Mouse (Mus musculus): Measurements from ENCODE around the gene Hdac7.
"Not testable (repeated sequence)": the region's sequence is repeated elsewhere in the genome, so short reads cannot be mapped to it uniquely, and the experiment has no call there.

Hdac7 gene

GRCm38 (mm10) chr15:97844037-97845034 lies at the start of gene Hdac7:
Gene Hdac7, minus strand, starts transcription at chr15:97844502.
- DNase-seq (ENCODE audit: low spot score in 2 of 2): no peak

DNA sequence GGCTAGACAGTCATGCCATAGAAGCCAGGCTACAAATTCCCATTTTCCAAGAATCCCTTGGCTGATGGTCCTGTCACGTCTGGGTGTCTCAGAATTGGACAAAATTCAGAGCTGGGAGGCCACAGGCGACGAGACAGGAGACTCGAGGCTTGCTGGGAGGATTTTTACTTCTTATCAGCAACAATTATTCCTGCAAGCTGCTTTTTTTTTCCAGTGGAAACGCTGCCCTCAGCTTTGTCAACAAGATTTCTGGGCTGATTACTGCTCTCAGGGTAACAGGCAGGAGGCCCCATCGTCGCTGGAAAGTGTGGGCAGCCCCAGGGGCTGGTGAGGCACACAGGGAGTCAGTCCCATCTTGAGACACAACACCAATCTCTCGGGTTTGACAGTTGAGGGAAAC lies 48.2 kb upstream of the Hdac7 start:
- DNase-seq (ENCODE audit: low spot score in 2 of 2): no peak

DNA sequence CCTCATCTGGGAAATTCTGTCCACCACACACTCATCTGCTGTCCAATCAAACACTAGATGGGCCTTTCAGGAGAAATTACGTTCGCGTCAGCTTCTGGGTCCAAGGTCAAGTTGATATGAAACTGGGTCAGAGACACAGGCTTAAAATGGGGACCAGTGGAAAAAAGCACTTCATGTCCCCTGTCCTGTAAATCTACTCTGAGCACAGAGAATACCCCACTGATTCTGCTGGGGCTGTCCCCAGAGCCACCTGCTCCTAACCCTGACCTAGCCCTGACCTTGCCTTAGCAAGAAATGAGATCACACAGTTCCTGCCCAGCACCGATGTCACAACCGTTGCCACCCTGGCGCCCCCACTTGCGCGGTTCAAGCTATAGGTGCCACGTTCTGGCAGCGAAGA lies 46.1 kb upstream of the Hdac7 start:
- no peak for DNase-seq (ENCODE audit: low spot score in 2 of 2)

- DNase-seq (ENCODE audit: low spot score in 2 of 2): no peak
Observed at GRCm38 (mm10) chr15:97890017-97890416, 45.7 kb upstream of the Hdac7 start.

DNA sequence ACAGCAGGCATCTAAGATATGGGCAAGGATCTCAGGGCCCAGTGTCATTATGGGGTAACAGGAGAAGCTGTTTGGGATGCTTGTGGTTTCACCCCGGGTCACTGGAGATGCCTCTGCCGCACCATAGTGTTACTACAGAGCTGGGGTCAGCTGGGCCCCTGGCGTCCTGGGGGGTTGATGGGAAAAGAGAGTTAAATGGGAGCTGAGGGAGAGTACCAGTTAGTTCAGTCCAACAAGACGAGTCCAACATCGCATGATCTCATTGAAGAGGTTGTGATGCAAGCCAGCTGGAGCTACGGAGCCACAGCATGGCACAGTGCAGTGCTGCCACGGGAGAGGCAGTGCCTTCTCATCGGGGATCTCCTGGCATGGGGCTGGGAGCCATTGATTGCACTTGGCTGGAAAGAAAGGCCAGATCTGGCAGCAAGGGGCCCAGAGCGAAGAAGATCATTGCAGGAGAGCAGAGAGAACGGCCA lies 43.3 kb upstream of the Hdac7 start:
- DNase-seq (ENCODE audit: low spot score in 2 of 2): no peak

GRCm38 (mm10) chr15:97881423-97881822 lies 37.1 kb upstream of the Hdac7 start:
- no peak for DNase-seq (ENCODE audit: low spot score in 2 of 2)

- no peak for DNase-seq (ENCODE audit: low spot score in 2 of 2)
Observed at GRCm38 (mm10) chr15:97880441-97880840, 36.1 kb upstream of the Hdac7 start.

DNA sequence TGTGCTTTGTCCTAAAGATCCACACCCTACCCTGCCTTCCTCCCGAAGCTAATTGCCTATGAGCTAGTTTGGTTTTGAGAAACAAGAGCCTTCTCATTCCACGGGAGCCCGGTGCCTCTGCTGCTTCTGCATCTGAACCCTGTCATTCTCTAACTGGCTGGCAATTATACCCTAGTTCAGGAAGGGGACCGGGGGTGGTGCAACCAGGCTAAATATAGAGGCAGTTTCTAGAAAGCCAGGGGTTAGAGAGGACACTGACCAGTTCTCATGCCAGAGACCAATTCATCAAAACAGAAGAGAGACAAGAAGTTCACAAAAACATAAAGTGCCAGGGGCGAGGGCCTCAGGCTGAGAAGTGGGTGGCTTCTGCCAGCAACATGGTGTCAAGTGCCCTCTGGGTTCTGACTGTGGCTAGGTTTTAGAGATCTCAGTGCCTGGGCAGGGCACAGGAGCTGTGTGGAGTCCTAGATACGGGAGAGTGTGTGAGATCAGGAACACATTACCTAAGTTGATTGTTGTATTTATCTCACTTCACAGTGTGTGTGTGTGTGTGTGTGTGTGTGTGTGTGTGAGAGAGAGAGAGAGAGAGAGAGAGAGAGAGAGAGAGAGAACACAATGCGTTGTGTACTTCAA lies 34.5 kb upstream of the Hdac7 start:
- no peak for DNase-seq (ENCODE audit: low spot score in 2 of 2)

DNA sequence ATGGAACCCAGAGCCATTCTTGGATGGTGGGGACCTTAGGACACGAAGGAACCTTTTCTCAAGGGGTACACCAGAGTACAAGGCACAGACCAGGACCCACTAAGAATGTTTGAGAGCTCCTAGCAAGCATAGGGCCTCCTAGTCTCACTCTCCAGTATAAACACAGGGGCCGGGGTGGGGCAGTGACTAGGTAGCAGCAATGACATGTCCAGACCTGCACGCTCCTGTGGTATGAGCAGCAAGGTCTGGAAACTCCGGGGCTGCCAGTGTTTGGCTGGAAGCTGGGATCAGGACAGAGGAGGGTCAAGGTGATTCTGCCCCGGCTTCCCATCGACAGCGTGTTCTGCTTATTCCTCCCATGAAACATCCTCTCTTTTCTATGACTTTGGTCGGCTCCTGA lies 31.5 kb upstream of the Hdac7 start:
- DNase-seq (ENCODE audit: low spot score in 2 of 2): no peak

DNA sequence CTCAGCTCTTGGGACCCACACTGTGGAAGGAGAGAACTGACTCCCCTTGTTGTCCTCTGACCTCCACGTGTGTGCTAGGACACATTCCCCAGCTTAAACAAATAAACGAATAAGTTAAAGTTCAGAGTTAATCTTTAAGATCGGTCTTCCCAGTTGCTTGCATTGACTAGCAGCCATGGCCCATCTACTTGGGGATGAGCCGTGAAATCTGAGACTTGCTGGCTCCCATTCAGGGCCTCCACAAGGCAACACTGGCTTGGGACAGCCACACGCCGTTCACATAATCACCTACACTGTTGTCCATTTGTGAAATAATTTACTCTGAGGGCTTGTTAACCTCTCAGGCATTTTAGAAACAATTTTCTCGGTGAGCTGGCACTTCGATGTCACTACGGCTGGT lies 29.4 kb upstream of the Hdac7 start:
- no peak for DNase-seq (ENCODE audit: low spot score in 2 of 2)

- no peak for DNase-seq (ENCODE audit: low spot score in 2 of 2)
Observed at GRCm38 (mm10) chr15:97872161-97872560, 27.9 kb upstream of the Hdac7 start.

DNA sequence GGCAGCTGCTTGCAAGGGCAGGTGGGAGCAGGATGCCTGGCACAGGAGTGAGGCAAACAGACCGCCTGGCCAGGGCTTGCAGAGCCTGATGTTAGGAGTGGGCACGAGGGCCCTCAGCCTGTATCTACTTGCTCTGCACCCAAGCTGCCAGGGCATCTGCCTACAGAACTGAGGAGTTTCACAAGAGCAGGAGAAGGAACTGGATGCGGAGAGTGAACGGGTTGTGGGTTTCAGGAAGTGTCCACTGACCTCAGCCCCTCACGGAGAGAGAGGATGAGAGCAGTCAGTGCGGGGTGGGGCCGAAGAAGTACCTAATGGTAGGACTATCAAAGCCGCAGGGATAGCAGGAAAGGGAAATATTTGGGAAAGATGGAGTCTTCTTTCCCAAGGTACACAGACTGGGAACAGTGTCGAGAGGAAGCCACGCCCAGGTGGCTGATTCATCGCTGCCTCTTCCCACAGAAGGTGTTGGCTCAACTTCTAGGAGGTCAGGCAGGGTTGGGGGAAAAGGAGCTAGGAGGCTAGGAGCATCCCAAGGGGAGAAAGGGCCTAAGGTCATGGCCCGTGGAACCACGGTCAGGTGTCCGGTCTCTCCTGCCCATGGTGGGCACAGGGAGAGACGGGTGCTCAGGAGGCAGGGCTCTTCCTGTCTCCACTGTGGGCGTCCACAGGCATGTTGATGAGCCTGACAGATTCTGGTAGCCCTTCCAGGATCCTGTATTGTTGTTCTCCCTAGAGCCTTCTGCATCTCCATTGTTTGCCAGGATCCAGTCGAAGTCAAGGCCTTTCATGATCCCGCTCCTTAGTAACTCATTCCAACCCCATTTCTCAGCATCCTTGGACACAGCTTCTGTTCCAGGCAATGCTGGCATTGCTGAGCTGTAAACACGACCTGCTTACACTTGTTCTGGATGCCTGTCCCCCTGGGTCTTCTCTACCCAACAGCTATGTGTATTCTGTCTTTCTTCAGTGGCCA lies 27.0 kb upstream of the Hdac7 start:
- no peak for DNase-seq (ENCODE audit: low spot score in 2 of 2)

GRCm38 (mm10) chr15:97870116-97870515 lies 25.8 kb upstream of the Hdac7 start:
- DNase-seq (ENCODE audit: low spot score in 2 of 2): not testable (repeated sequence)

DNA sequence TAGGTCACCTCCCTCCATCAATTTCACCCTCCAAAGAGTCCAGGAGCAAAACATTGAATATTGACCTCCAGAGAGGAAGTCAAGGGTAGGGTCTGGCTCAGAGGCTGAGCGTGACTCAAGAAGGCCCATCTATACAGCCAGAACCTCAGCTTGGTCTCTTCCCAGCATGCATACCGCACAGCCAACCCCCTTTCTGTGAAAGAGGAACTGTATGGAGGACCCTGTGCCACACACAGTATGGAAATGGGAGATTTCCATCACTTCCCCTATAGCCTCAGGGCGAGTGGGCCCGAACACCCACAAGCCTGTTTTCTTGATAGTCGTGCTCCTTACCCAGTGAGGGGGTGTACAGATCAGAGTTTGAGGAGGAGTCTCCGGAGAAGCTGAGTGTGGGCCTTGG lies 24.7 kb upstream of the Hdac7 start:
- no peak for DNase-seq (ENCODE audit: low spot score in 2 of 2)

GRCm38 (mm10) chr15:97865988-97866387 lies 21.7 kb upstream of the Hdac7 start:
- DNase-seq (ENCODE audit: low spot score in 2 of 2): no peak

GRCm38 (mm10) chr15:97865175-97865574 lies 20.9 kb upstream of the Hdac7 start:
- DNase-seq (ENCODE audit: low spot score in 2 of 2): no peak

GRCm38 (mm10) chr15:97864361-97865045 lies 20.2 kb upstream of the Hdac7 start:
- no peak for DNase-seq (ENCODE audit: low spot score in 2 of 2)

- DNase-seq (ENCODE audit: low spot score in 2 of 2): no peak
Observed at GRCm38 (mm10) chr15:97863494-97863881, 19.2 kb upstream of the Hdac7 start.

GRCm38 (mm10) chr15:97862881-97863493 lies 18.7 kb upstream of the Hdac7 start:
- no peak for DNase-seq (ENCODE audit: low spot score in 2 of 2)

GRCm38 (mm10) chr15:97860353-97860752 lies 16.1 kb upstream of the Hdac7 start:
- DNase-seq (ENCODE audit: low spot score in 2 of 2): no peak

GRCm38 (mm10) chr15:97858431-97858830 lies 14.1 kb upstream of the Hdac7 start:
- DNase-seq (ENCODE audit: low spot score in 2 of 2): no peak
